Mouse (Mus musculus): ENCODE results near the gene Rnf144b. TPM values are rescaled to one million over a fixed set of nuclear protein-coding genes. Genes with fewer than 3 reads are reported as not detected.
A peak's percentile ranks its signal among the peaks of the same experiment; 100 is the strongest.

Rnf144b gene
- polyA plus RNA-seq, 1 experiment from 2014 or later, result 33.3 TPM

DNA sequence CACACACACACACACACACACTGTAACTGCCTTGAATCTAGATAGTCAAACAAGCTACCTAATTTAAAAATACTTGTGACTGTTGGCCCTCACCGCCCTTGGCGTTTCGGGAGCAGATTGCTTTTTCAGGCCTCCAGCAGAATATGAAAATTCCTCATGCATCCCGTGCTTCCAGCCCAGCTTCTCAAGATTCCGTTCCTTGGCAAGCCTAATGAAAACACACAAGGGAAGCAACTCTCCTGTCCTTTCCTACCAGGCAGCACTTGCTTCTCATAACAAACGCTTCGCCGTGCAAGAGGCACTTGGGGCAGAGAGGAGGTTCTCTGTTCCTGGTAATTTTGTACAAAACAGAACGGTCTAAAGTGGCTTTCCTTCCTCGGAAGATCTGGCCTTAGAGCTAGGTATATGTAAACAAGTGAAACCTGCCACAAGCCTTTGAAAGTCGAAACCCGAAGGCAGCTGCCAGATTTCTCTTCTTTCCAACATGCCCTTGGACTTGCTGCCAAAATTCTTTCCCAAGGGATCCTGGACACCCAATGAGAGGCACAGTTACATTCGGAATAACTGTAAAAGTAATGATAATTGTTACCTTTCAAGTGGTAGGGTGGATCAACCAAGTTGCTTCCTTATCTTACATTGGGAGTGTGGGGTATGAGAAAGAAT lies 79.6 kb downstream of the Rnf144b start:
- Histone ChIP-seq H3K4me3 (ENCODE audit: inconsistent target) (no peak overlapping the region), H3K36me3 (ENCODE audit: inconsistent target) (peaks cover 35% of the 10 kb centered on the region), H3K27ac (no peak overlapping the region), H3K79me2 (ENCODE audit: inconsistent target) (peaks cover 95% of the 10 kb centered on the region)
- 96% methylated on average over 13 of the region's 13 CpGs for WGBS (ENCODE audit: missing documents)

DNA sequence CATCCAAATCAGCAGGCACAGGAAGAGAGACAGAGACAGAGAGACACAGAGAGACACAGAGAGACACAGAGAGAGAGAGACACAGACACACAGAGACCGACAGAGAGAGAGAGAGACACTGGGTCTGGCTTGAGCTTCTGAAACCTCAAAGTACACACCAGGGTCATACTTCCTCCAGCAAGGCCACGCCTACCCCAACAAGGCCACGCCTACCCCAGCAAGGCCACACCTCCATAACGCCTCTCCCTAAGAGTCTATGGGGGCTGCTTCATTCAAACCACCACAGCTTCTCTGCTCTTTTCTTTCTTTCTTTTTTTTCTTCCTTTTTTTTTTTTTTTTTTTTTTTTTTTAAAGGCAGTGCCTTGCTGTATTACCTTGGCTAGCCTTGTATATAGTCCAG lies 88.0 kb downstream of the Rnf144b start:
- H3K4me3 ChIP-seq (ENCODE audit: inconsistent target), result no peak overlapping the region
- 75% methylated on average over 2 of the region's 4 CpGs for WGBS (ENCODE audit: missing documents)
- peaks cover 54% of the 10 kb centered on the region for H3K36me3 ChIP-seq (ENCODE audit: inconsistent target)
- H3K79me2 ChIP-seq (ENCODE audit: inconsistent target), result peaks cover 61% of the 10 kb centered on the region
- no peak overlapping the region for H3K27ac ChIP-seq

DNA sequence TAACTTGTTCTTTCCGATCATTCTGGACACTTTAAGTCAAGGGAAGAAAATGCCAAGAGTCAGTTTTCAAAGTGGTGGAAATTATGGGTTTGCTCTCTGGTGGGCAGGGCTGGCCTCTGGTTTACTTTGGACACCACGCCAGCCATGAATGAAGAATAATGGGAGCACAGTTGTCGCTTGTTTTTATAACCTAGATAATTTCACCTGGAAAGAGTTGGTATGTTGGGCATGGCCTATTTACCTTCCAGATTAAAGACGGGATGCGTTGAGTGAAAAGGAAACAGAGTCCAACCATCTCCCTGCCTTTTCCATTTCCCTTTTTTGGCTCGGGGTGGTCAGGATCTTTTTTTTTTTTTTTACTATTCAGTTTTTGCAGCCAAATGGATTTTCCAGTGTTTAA lies 88.5 kb downstream of the Rnf144b start:
- H3K4me3 ChIP-seq (ENCODE audit: inconsistent target), result no peak overlapping the region
- H3K36me3 ChIP-seq (ENCODE audit: inconsistent target), result peaks cover 54% of the 10 kb centered on the region
- H3K79me2 ChIP-seq (ENCODE audit: inconsistent target), result peaks cover 61% of the 10 kb centered on the region
- no peak overlapping the region for H3K27ac ChIP-seq
- 87% methylated on average over 5 of the region's 6 CpGs for WGBS (ENCODE audit: missing documents)

- Histone ChIP-seq H3K36me3 (ENCODE audit: inconsistent target) (peaks cover 50% of the 10 kb centered on the region), H3K79me2 (ENCODE audit: inconsistent target) (peaks cover 59% of the 10 kb centered on the region; the same call in 1 of the 2 replicates), H3K4me3 (ENCODE audit: inconsistent target) (no peak overlapping the region), H3K27ac (no peak overlapping the region)
- 93% methylated on average over 4 of the region's 7 CpGs for WGBS (ENCODE audit: missing documents)
Measured at GRCm38 (mm10) chr13:47211581-47211980, 89.1 kb downstream of the Rnf144b start.

GRCm38 (mm10) chr13:47213817-47214216 lies 91.4 kb downstream of the Rnf144b start:
- H3K4me3 ChIP-seq (ENCODE audit: inconsistent target), result no peak overlapping the region
- H3K79me2 ChIP-seq (ENCODE audit: inconsistent target), result peaks cover 66% of the 10 kb centered on the region; the same call in 1 of the 2 replicates
- H3K36me3 ChIP-seq (ENCODE audit: inconsistent target), result peaks cover 39% of the 10 kb centered on the region

DNA sequence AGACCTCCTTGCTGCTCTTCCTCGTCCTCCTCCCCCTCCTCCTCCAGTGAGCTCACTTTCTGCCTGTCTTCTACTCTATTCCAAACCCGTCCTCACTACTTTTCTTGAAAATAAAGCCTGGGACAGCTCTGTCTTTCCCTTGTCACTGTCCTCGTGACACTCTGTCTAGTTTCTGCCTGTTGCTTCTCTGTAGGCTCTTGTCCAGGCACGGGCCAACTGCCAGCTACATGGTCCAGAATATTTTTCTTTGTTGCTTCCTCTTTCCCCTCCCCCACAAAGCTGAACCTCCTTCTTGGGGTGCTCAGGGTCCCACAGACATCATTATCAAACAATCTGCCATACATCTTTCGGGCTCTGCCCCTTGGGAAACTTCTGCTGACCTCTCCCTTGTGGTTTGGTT lies 92.4 kb downstream of the Rnf144b start:
- no peak overlapping the region for H3K4me3 ChIP-seq (ENCODE audit: inconsistent target)
- H3K36me3 ChIP-seq (ENCODE audit: inconsistent target), result peaks cover 36% of the 10 kb centered on the region
- WGBS (ENCODE audit: missing documents), result 55% methylated on average over 4 of the region's 5 CpGs
- H3K27ac ChIP-seq, result peak overlapping the region; percentile 24; the same call in 1 of the 2 replicates
- H3K79me2 ChIP-seq (ENCODE audit: inconsistent target), result peaks cover 62% of the 10 kb centered on the region; the same call in 1 of the 2 replicates

More at GRCm38 (mm10) chr13:47213817-47214216, 91.4 kb downstream of the Rnf144b start:
- H3K27ac ChIP-seq, result no peak overlapping the region
- WGBS (ENCODE audit: missing documents), result 94% methylated on average over 10 of the region's 10 CpGs

DNA sequence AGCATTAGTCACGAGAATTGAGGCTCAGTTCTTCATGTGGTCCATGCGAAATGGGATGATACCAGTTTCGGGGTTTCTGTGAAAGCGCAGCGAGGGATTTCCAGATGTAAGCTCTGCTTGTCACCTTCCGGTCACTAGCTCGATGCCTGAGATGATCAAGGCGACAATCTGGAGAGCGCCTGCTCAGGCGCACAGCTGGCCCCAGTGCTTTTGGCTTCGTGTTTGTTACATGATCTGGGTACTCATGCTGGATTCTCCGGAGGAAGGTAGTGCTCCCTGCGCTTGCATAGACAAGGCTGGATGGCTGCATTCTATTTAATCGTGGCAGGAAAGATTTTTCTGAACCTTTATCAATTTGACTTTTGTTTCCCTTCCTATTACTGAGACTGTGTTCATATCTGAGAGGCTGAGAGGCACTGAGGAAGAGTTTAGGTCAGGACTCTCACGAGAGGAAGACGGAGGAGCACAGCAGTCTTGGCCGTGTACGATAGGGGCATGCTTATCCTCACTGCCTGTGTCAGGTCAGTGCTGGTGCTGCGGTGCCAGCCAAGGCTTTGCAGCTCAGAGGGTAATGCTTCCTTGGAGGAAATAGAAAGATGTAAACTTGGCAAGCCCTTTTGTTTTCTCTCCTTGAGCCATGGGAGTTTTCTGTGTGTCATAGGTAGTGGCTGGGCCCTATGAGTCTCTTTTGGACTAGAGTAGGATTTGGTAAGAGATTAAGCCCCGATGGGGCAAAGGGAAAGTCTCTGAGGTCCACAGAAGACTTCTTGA lies 93.5 kb downstream of the Rnf144b start:
- no peak overlapping the region for H3K27ac ChIP-seq
- H3K4me3 ChIP-seq (ENCODE audit: inconsistent target), result no peak overlapping the region
- peaks cover 60% of the 10 kb centered on the region; the same call in 1 of the 2 replicates for H3K79me2 ChIP-seq (ENCODE audit: inconsistent target)
- WGBS (ENCODE audit: missing documents), result 94% methylated on average over 20 of the region's 20 CpGs
- H3K36me3 ChIP-seq (ENCODE audit: inconsistent target), result peaks cover 36% of the 10 kb centered on the region

DNA sequence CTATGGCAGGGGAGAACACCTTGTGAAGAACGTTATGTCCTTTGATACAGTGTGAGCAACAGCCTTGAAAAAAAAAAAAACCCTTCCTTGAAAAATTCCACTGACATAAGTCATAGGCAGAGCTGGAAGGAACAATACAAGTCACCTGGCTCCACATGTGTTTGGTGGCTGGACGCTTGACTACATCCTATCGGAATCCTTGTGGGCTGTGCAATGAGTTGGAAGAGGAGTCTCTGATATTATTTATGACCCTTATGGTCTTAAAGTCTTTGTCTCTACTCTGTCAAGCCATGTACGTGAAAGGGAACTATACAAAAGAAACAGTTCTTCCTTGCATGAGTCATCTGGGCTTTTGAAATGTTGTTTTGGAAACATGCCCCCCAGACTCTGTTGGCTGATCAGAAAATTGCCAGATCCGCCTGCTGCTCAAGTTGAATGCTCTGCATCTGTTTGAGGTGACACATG lies 94.7 kb downstream of the Rnf144b start:
- H3K79me2 ChIP-seq (ENCODE audit: inconsistent target), result peaks cover 53% of the 10 kb centered on the region; the same call in 1 of the 2 replicates
- no peak overlapping the region for H3K4me3 ChIP-seq (ENCODE audit: inconsistent target)
- peaks cover 40% of the 10 kb centered on the region for H3K36me3 ChIP-seq (ENCODE audit: inconsistent target)
- no peak overlapping the region for H3K27ac ChIP-seq
- 78% methylated on average over 5 of the region's 5 CpGs for WGBS (ENCODE audit: missing documents)

- Histone ChIP-seq H3K27ac (no peak overlapping the region), H3K79me2 (ENCODE audit: inconsistent target) (peaks cover 43% of the 10 kb centered on the region; the same call in 1 of the 2 replicates), H3K36me3 (ENCODE audit: inconsistent target) (peaks cover 41% of the 10 kb centered on the region), H3K4me3 (ENCODE audit: inconsistent target) (no peak overlapping the region)
- WGBS (ENCODE audit: missing documents), result 90% methylated on average over 6 of the region's 6 CpGs
Measured at GRCm38 (mm10) chr13:47218351-47218750, 95.9 kb downstream of the Rnf144b start.

DNA sequence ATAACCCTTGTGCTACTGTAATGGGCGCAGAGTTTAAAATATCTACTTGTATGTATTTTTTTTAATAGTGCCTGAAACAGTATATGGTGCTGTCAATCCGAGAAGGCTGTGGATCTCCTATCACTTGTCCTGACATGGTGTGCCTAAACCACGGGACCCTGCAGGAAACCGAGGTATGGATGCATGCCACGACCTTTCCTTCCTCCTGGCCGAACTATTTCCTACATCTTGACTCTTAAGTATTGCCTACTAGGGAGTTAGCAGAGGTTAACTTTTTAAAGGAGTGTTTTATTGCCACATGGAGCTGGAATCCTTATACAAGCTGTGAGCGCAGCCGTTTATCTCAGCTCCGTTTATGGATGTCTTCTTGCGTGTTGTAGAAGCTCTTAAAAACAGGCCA lies 98.0 kb downstream of the Rnf144b start:
- 51% methylated on average over 10 of the region's 10 CpGs for WGBS (ENCODE audit: missing documents)
- H3K79me2 ChIP-seq (ENCODE audit: inconsistent target), result peaks cover 39% of the 10 kb centered on the region; the same call in 1 of the 2 replicates
- H3K36me3 ChIP-seq (ENCODE audit: inconsistent target), result peaks cover 39% of the 10 kb centered on the region

GRCm38 (mm10) chr13:47223576-47224538 lies 101.4 kb downstream of the Rnf144b start:
- peaks cover 28% of the 10 kb centered on the region for H3K36me3 ChIP-seq (ENCODE audit: inconsistent target)
- peaks cover 21% of the 10 kb centered on the region for H3K79me2 ChIP-seq (ENCODE audit: inconsistent target)
- H3K27ac ChIP-seq, result no peak overlapping the region
- 92% methylated on average over 18 of the region's 18 CpGs for WGBS (ENCODE audit: missing documents)
- no peak overlapping the region for H3K4me3 ChIP-seq (ENCODE audit: inconsistent target)

More for the DNA sequence above, 98.0 kb downstream of the Rnf144b start:
- no peak overlapping the region for H3K27ac ChIP-seq
- H3K4me3 ChIP-seq (ENCODE audit: inconsistent target), result no peak overlapping the region

DNA sequence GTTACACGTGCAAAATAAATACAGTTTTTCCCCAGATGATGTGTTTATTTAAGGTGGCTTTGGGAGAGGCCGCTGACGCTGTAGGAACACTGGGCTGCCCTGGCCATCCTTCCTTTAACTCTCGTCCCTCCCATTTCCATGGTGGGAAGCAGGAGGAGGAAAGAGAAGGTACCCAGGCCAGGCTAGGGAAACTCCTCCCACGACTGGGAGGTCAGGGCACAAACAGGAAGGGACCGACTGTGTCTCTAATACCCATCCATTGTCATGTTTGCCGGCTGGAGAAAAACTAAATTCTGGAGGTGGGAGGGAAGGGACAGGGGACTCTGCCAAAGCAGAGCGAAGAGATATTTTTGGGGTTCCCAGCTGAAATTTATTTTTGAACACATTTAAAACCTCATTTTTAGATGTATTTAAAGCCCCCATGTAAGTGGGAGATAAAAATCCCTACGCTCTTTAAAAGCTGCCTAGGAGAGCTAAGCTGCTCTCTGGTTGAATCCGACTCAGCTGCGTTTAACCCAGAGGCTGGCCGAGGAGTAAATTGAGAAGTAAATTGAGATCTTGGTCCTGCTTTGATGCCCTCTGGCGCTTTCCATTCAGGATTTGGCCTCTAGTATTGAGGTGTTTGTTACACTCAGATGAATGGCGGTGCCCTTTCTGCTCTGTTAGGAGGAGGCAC lies 102.3 kb downstream of the Rnf144b start:
- 91% methylated on average over 14 of the region's 14 CpGs for WGBS (ENCODE audit: missing documents)
- peaks cover 29% of the 10 kb centered on the region for H3K79me2 ChIP-seq (ENCODE audit: inconsistent target)
- peaks cover 30% of the 10 kb centered on the region for H3K36me3 ChIP-seq (ENCODE audit: inconsistent target)
- H3K27ac ChIP-seq, result peak overlapping the region; percentile 96
- no peak overlapping the region for H3K4me3 ChIP-seq (ENCODE audit: inconsistent target)

GRCm38 (mm10) chr13:47225324-47225697 lies 102.9 kb downstream of the Rnf144b start:
- Histone ChIP-seq H3K27ac (peak overlapping the region; percentile 96), H3K36me3 (ENCODE audit: inconsistent target) (peaks cover 35% of the 10 kb centered on the region), H3K4me3 (ENCODE audit: inconsistent target) (no peak overlapping the region), H3K79me2 (ENCODE audit: inconsistent target) (peaks cover 34% of the 10 kb centered on the region)
- 85% methylated on average over 3 of the region's 3 CpGs for WGBS (ENCODE audit: missing documents)

- no peak overlapping the region for H3K4me3 ChIP-seq (ENCODE audit: inconsistent target)
- H3K79me2 ChIP-seq (ENCODE audit: inconsistent target), result peaks cover 39% of the 10 kb centered on the region
- peaks cover 31% of the 10 kb centered on the region for H3K36me3 ChIP-seq (ENCODE audit: inconsistent target)
- WGBS (ENCODE audit: missing documents), result 16% methylated on average over 9 of the region's 9 CpGs
- peak overlapping the region; percentile 96 for H3K27ac ChIP-seq
Measured at GRCm38 (mm10) chr13:47225802-47226201, 103.3 kb downstream of the Rnf144b start.
